Mouse (Mus musculus): ENCODE measurements at regions not wholly inside any gene's neighbourhood (a gene's known extent, or its start where the extent isn't known, plus 50 kb on each side); places are given as distances from the start of the nearest gene placed in this dataset.
A peak's percentile ranks its signal among the peaks of the same experiment; 100 is the strongest.
"Not testable (repeated sequence)": the region's sequence is repeated elsewhere in the genome, so short reads cannot be mapped to it uniquely, and the experiment has no call there.

GRCm38 (mm10) chr14:53590601-53591000, 663.3 kb downstream of the Dad1 start:
- not testable (repeated sequence) for DNase-seq (ENCODE audit: extremely low spot score)

DNA sequence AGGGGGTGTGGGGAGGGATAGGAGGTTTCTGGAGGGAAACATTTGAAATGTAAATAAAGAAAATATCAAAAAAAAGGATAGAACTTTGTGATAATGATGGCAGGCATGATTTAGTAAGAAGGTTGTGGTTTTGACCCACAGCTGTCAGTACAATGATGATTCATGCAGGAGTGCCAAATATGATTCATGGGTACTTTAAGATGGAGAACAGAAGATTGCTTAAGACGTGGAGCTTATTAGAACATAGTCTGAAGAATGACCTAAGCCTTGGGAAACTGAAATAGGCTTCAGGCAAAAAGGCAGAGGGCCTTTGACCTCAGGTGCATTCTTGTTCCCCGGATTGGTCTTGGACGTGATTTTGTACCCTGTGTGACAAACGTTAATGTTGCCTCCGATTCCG, 671.4 kb downstream of the Dad1 start:
- not testable (repeated sequence) for DNase-seq (ENCODE audit: extremely low spot score)

- not testable (repeated sequence) for DNase-seq (ENCODE audit: extremely low spot score)
Observed at GRCm38 (mm10) chr14:53581734-53582133, 672.2 kb downstream of the Dad1 start.

DNA sequence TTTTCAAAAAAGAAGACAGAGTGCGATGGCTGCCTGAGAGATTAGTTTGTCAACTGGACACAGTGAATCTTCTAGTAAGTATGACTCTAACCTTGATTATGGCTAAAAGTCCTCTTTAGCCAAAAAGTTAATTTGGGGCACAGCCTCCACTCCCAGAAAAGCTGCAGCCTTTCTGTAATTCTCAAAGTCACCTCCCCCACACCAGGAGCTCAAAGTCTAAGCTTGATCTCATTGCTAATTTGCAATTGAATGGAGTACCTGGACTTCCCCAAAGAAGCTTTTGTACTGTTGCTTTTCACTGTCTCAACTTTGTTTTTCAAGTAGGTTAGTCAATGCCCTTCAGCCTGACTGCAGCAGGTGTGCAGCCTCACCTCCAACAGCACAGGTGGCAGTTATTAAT, 677.0 kb downstream of the Dad1 start:
- not testable (repeated sequence) for DNase-seq (ENCODE audit: extremely low spot score)

GRCm38 (mm10) chr14:53572701-53573100, 681.2 kb downstream of the Dad1 start:
- DNase-seq (ENCODE audit: extremely low spot score) = not testable (repeated sequence)

GRCm38 (mm10) chr14:53562606-53563005, 691.3 kb downstream of the Dad1 start:
- DNase-seq (ENCODE audit: extremely low spot score) = no peak

DNA sequence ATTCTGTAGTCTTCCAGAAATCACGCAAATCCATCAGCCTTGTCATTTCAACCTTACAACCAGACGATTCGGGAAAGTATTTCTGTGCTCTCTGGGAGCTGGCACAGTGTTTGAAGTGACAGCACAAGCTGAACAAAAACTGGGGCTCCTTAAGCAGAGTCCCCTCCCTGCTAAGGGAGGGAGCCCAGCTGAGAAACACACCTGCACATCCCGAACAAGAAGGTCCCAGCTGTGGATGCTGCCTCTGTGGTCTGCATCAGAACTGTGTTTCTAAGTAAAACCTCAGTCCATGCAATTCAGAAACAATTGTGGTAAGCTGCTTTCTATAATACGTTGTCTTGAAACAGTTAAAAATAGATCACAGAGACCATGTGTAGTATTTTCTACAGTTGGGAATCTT, 693.8 kb downstream of the Dad1 start:
- not testable (repeated sequence) for DNase-seq (ENCODE audit: extremely low spot score)

GRCm38 (mm10) chr14:53559386-53559920, 694.5 kb downstream of the Dad1 start:
- DNase-seq (ENCODE audit: extremely low spot score) = not testable (repeated sequence)

DNA sequence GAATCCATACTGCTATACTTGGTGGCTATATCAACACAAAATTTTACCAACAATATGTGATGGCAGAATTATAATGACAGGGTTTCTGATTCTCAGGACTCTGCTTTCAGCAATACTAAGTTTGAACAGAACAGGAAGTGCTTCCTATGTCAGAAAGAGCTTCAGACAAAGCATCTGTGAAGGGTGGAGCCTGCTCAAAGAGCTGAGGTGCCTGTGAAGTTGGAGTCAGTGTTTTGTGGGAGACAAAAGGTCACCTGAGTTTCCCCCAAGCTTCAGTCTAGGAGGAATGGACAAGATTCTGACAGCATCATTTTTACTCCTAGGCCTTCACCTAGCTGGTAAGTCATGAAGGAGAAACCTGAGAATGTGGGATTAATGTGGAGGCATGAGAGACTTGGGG, 700.1 kb downstream of the Dad1 start:
- DNase-seq (ENCODE audit: extremely low spot score) = no peak

GRCm38 (mm10) chr14:53547365-53547764, 706.5 kb downstream of the Dad1 start:
- DNase-seq (ENCODE audit: extremely low spot score) = not testable (repeated sequence)

- no peak for DNase-seq (ENCODE audit: extremely low spot score)
Observed at GRCm38 (mm10) chr14:53545351-53545750, 708.6 kb downstream of the Dad1 start.

- DNase-seq (ENCODE audit: extremely low spot score) = peak; percentile 8
Observed at GRCm38 (mm10) chr14:53541640-53542039, 712.3 kb downstream of the Dad1 start.

GRCm38 (mm10) chr14:53537895-53538294, 716.0 kb downstream of the Dad1 start:
- DNase-seq (ENCODE audit: extremely low spot score) = not testable (repeated sequence)

GRCm38 (mm10) chr14:53523430-53523829, 730.5 kb downstream of the Dad1 start:
- DNase-seq (ENCODE audit: extremely low spot score) = not testable (repeated sequence)

DNA sequence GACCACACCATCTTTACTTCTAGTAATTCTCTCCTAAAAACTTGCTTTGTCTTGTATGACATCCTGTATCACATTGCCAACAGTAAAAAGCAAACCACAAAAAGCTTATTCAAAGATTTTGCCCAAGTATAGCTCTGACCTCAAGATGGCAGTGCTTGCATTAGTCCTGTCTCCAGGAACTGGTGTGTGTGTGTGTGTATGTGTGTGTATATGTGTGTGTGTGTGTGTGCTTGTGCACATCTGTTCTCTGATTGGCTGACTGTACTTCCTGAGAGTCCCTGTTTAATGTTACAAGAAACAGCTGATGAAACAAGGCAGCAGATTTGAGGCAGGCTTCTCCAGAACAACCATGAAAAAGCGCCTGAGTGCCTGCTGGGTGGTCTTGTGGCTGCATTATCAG, 735.0 kb downstream of the Dad1 start:
- DNase-seq (ENCODE audit: extremely low spot score) = not testable (repeated sequence)

DNA sequence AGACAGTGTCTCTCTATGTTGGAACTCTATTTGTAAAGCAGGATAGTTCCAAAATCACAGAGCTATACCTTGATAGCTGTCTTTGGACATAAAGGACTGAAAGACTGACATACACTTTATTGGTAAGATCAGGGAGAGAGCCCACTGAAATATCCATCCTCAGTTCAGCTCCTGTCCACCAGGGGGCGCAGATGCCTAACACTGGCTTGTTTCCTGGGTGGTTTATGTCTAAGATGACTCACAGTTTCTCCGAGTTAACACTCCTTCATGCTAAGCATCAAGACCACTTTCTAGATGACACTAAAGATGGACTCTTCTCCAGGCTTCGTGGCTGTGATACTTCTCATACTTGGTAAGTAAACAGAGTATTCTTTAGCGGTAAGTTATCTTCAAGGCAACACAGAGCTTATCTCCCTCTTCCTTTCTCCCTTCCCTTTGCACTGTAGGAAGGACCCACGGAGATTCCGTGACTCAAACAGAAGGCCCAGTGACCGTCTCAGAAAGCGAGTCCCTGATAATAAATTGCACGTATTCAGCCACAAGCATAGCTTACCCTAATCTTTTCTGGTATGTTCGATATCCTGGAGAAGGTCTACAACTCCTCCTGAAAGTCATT, 737.2 kb downstream of the Dad1 start:
- not testable (repeated sequence) for DNase-seq (ENCODE audit: extremely low spot score)

GRCm38 (mm10) chr14:53505389-53505788, 748.5 kb downstream of the Dad1 start:
- peak; percentile 1 for DNase-seq (ENCODE audit: extremely low spot score)

DNA sequence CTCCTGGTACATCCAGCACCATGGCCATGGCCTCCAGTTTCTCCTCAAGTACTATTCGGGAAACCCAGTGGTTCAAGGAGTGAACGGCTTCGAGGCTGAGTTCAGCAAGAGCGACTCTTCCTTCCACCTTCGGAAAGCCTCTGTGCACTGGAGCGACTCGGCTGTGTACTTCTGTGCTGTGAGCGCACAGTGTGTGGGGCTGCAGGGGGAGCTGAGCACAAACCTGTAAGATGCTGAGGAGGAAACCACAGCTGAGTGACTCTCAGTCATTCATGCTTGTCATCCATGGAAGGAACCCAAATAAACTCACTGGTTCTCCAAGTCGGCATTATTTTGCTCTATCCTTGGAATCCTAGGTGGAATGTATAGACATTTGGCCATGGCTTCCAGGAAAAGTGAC, 765.5 kb downstream of the Dad1 start:
- not testable (repeated sequence) for DNase-seq (ENCODE audit: extremely low spot score)

- DNase-seq (ENCODE audit: extremely low spot score) = not testable (repeated sequence)
Observed at GRCm38 (mm10) chr14:53487611-53488010, 766.3 kb downstream of the Dad1 start.

- DNase-seq (ENCODE audit: extremely low spot score) = not testable (repeated sequence)
Observed at GRCm38 (mm10) chr14:53474170-53474569, 779.7 kb downstream of the Dad1 start.

DNA sequence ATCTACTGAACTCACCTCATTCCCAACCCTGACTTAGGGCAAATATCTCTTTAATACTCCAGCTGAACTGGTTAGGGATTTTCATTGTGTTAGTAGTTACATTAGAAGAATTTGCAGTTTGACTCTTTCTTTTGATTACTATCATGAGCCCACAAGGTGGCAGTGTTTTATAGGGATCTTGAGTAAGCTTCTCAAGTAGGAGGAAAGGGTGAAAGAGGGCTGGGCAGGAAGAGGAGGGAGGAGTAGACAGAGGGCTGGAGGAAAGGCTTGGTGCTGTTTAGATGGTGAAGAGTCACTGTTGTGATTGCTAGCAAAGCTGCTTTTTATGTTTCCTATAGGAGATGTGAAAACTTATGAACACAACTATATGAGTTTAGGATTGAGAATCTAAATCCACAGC, 793.1 kb downstream of the Dad1 start:
- not testable (repeated sequence) for DNase-seq (ENCODE audit: extremely low spot score)

DNA sequence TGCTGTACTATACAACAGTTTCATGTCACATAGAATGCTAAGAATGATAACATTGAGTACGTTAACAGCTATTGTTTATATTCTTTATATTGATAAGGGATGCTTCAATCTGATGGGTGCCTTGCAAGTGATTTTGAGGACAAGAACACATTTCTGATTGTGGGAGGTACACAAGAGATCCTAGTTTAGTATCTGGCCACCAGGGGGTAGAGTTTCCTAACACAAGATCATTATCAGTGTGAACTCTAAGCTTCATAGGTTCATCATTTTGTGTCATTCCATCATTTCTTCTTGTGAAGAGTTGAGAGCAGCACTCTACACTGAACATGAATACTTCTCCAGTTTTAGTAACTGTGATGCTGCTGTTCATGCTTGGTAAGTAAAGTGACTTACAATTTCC, 799.9 kb downstream of the Dad1 start:
- DNase-seq (ENCODE audit: extremely low spot score) = no peak

- DNase-seq (ENCODE audit: extremely low spot score) = not testable (repeated sequence)
Observed at GRCm38 (mm10) chr14:53439643-53440042, 814.3 kb downstream of the Dad1 start.

DNA sequence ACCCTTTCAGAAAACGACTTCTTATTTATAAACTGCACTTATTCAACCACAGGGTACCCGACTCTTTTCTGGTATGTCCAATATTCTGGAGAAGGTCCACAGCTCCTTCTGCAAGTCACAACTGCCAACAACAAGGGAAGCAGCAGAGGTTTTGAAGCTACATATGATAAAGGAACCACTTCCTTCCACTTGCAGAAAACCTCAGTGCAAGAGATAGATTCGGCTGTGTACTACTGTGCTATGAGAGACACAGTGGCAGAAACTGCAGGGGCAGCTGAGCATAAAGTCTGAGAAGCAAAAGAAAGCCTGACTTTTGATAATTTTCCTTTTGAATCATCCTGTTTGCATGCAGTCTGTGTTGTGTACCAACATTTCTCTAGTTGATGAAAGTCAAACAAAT, 823.8 kb downstream of the Dad1 start:
- DNase-seq (ENCODE audit: extremely low spot score) = not testable (repeated sequence)

Measured in embryo, embryonic 9.5 days (tissue).